Comparison of ENCODE assay signal across 10 mouse cellular contexts in genomic region chr11:75268492-75268891, GRCm38 (mm10).
DNase-seq lines count a peak whose midpoint lies in the region; ATAC-seq and TF ChIP-seq lines count a peak whose summit lies in the region.
"Had no signal": no experiment of that assay in that cellular context is flagged by ENCODE, and none has a peak within 500 bp of the region (broad histone marks: within the 10 kb centered on the region; RNA-seq: fewer than 3 reads in every experiment).

No protein-coding gene starts in this region.

- H3K9ac ChIP-seq in limb, embryonic 15.5 days = no peak overlapping the region
- H3K9ac ChIP-seq: embryonic facial prominence, embryonic 15.5 days; kidney, embryonic 15.5 days had no signal

- no peak overlapping the region for H3K4me3 ChIP-seq in limb, embryonic 15.5 days
- no peak overlapping the region for H3K4me3 ChIP-seq in limb, embryonic 10.5 days
- H3K4me3 ChIP-seq in bone marrow macrophage, adult 2 months (ENCODE audit: insufficient read depth, low read length) = peak overlapping the region; percentile 4; the same call in 1 of the 2 replicates
- no peak overlapping the region for H3K4me3 ChIP-seq in heart, embryonic 10.5 days
- H3K4me3 ChIP-seq: embryonic facial prominence, embryonic 15.5 days; kidney, embryonic 15.5 days had no signal

- no peak overlapping the region for H3K4me2 ChIP-seq in limb, embryonic 15.5 days
- H3K4me2 ChIP-seq: embryonic facial prominence, embryonic 15.5 days; kidney, embryonic 15.5 days had no signal

- WGBS in limb, embryonic 15.5 days = 69% methylated on average over 5 of the region's 5 CpGs
- 84% methylated on average over 5 of the region's 5 CpGs for WGBS in limb, embryonic 10.5 days
- 36% methylated on average over 5 of the region's 5 CpGs for WGBS in heart, embryonic 10.5 days

- H3K4me1 ChIP-seq in limb, embryonic 15.5 days = peaks cover 22% of the 10 kb centered on the region
- peaks cover 60% of the 10 kb centered on the region for H3K4me1 ChIP-seq in limb, embryonic 10.5 days
- H3K4me1 ChIP-seq in bone marrow macrophage, adult 2 months (ENCODE audit: control insufficient read depth, insufficient read depth, low read length) = peaks cover 23% of the 10 kb centered on the region
- peaks cover 73% of the 10 kb centered on the region for H3K4me1 ChIP-seq in heart, embryonic 10.5 days

- H3K27me3 ChIP-seq in limb, embryonic 15.5 days = no peaks in the 10 kb centered on the region
- H3K27me3 ChIP-seq in limb, embryonic 10.5 days (ENCODE audit: low read depth, poor library complexity, severe bottlenecking) = 0 out of 2 replicates have a peak, but pooled peaks cover 4% of the 10 kb centered on the region
- H3K27me3 ChIP-seq in heart, embryonic 10.5 days (ENCODE audit: insufficient read depth, poor library complexity, severe bottlenecking) = no peaks in the 10 kb centered on the region
- H3K27me3 ChIP-seq: embryonic facial prominence, embryonic 15.5 days had no signal

- no peak for ATAC-seq in limb, embryonic 15.5 days (ENCODE audit: insufficient number of reproducible peaks, low FRiP score, low TSS enrichment, low read depth)

- DNase-seq in cerebellum, adult 9-11 months = peak; percentile 73
- DNase-seq in cerebellum, postnatal 14 days = no peak
- no peak for DNase-seq in limb, embryonic 10.5 days (ENCODE audit: low spot score)
- no peak for DNase-seq in heart, embryonic 10.5 days (ENCODE audit: low spot score)
- DNase-seq in right cerebral cortex, postnatal 10 days (ENCODE audit: low spot score in 2 of 2) = no peak
- DNase-seq in kidney, postnatal 14 days = no peak

- no peak for TF ChIP-seq POLR2A in bone marrow macrophage, adult 2 months (IDR thresholded peaks at IDR 0.05; ENCODE audit: borderline replicate concordance, low read depth, low read length)

- H3K27ac ChIP-seq in limb, embryonic 15.5 days = peak overlapping the region; percentile 12; the same call in 1 of the 2 replicates
- no peak overlapping the region for H3K27ac ChIP-seq in limb, embryonic 10.5 days
- H3K27ac ChIP-seq in bone marrow macrophage, adult 2 months (ENCODE audit: insufficient read depth, low read depth, low read length) = peak overlapping the region; percentile 88
- H3K27ac ChIP-seq in heart, embryonic 10.5 days = peak overlapping the region; percentile 68; the same call in 1 of the 2 replicates

- no peaks in the 10 kb centered on the region for H3K36me3 ChIP-seq in limb, embryonic 15.5 days
- no peaks in the 10 kb centered on the region for H3K36me3 ChIP-seq in limb, embryonic 10.5 days
- peaks cover 15% of the 10 kb centered on the region; the same call in 1 of the 2 replicates for H3K36me3 ChIP-seq in heart, embryonic 10.5 days
- H3K36me3 ChIP-seq: embryonic facial prominence, embryonic 15.5 days; kidney, embryonic 15.5 days had no signal

- TF ChIP-seq CTCF in bone marrow macrophage, adult 2 months (IDR thresholded peaks at IDR 0.05; ENCODE audit: low read depth, low read length) = no peak

- no peaks in the 10 kb centered on the region for H3K9me3 ChIP-seq in limb, embryonic 15.5 days
- no peaks in the 10 kb centered on the region for H3K9me3 ChIP-seq in limb, embryonic 10.5 days (replicated peaks)
- H3K9me3 ChIP-seq in heart, embryonic 10.5 days = no peaks in the 10 kb centered on the region
- H3K9me3 ChIP-seq: embryonic facial prominence, embryonic 15.5 days; kidney, embryonic 15.5 days had no signal
